Mouse (Mus musculus) naive thymus-derived CD4-positive, alpha-beta T cell, adult 2 months (primary cell): ENCODE results near the gene Lao1.

Experiments used
- DNase-seq: peaks from one replicate; pipeline ENCODE4 v3.0.0-alpha.2; 2011; ENCODE audit warnings: low read depth

The Lao1 gene

DNA sequence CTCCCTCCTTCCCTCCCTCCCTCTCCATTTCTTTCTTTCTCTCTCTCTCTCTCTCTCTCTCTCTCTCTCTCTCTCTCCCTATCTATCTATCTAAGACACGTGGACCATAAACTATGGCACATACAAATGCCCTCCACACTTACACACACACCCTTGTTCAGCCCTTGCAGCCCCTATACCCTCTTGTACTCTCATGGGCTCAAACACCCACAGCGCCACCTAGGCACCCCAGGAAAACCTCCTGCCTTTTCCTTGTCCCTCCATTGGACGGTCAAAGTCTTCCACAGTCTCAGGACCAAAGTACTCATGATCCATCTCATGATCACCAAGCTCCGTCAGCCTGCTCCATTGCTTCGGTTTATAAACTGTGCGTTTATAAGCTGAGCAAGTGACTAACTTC, 54.2 kb downstream of the Lao1 start:
- DNase-seq = no peak

GRCm38 (mm10) chr4:119017078-119017477, 55.7 kb downstream of the Lao1 start:
- no peak for DNase-seq
